Mouse (Mus musculus): ENCODE measurements around the gene Lrp4. TPM values are rescaled to one million over a fixed set of nuclear protein-coding genes. Genes with fewer than 3 reads are reported as not detected.

Lrp4 gene
- polyA plus RNA-seq (2015; fragmentation: Nextera tagmentation; extraction: Ambion mirVana), result 4.2 and 4.9 TPM in 2 replicates

- Histone ChIP-seq H3K27me3 (replicated peaks) (peaks cover 4% of the 10 kb centered on the region; the same call in 1 of the 2 replicates), H3K27ac (peak within 1 kb of the TSS; percentile 74), H3K4me3 (peak within 1 kb of the TSS; percentile 57), H3K4me1 (peaks cover 38% of the 10 kb centered on the region), H3K4me2 (peak within 1 kb of the TSS; percentile 97), H3K9me3 (no peaks in the 10 kb centered on the region), H3K9ac (peak within 1 kb of the TSS; percentile 60), H3K36me3 (replicated peaks) (no peaks in the 10 kb centered on the region)
- ATAC-seq (replicated peaks), result peak; percentile 60
- under 1% methylated on average over 30 of the region's 36 CpGs for WGBS
Measured at GRCm38 (mm10) chr2:91457259-91457655, at the start of gene Lrp4. Lrp4 (plus strand) TSS chr2:91457511.

- Histone ChIP-seq H3K9ac (no peak overlapping the region), H3K27me3 (replicated peaks) (no peaks in the 10 kb centered on the region), H3K4me2 (no peak overlapping the region), H3K36me3 (replicated peaks) (no peaks in the 10 kb centered on the region), H3K27ac (no peak overlapping the region), H3K4me3 (no peak overlapping the region), H3K9me3 (no peaks in the 10 kb centered on the region), H3K4me1 (peaks cover 3% of the 10 kb centered on the region; the same call in 1 of the 2 replicates)
- whole genome bisulfite sequencing, result 87% methylated on average over 2 of the region's 2 CpGs
- no peak for ATAC-seq (replicated peaks)
Measured at GRCm38 (mm10) chr2:91408031-91408430, 49.3 kb upstream of the Lrp4 start.

DNA sequence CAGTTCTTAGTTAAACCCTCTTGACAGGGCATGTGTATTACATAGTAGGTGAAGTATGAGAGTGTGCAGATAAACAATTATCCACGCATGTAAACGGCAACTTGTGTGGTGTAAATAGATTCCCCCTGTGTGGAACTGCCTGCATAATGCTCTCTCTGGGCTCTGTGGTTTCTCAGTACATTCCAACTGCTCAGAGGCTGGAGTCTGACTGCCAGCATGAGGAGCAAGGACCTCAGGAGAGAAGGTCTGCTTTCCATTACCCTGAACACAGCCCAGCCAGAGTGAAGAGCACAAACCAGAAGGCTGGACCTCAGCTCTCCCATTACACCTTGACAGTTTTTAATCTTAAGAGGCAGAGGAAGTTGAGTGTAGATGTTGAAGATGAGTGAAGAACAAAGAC is 45.8 kb upstream of the Lrp4 start:
- 64% methylated on average over 2 of the region's 2 CpGs for WGBS
- ATAC-seq (replicated peaks), result no peak

GRCm38 (mm10) chr2:91412361-91412760 is 45.0 kb upstream of the Lrp4 start:
- H3K27me3 ChIP-seq (replicated peaks), result no peaks in the 10 kb centered on the region
- ATAC-seq (replicated peaks), result no peak
- 80% methylated on average over 5 of the region's 5 CpGs for WGBS
- no peak overlapping the region for H3K9ac ChIP-seq
- H3K9me3 ChIP-seq, result no peaks in the 10 kb centered on the region
- H3K4me3 ChIP-seq, result no peak overlapping the region
- no peak overlapping the region for H3K4me2 ChIP-seq
- peaks cover 3% of the 10 kb centered on the region; the same call in 1 of the 2 replicates for H3K4me1 ChIP-seq
- no peak overlapping the region for H3K27ac ChIP-seq
- H3K36me3 ChIP-seq (replicated peaks), result no peaks in the 10 kb centered on the region

More for the DNA sequence above, 45.8 kb upstream of the Lrp4 start:
- H3K4me2 ChIP-seq, result no peak overlapping the region
- no peaks in the 10 kb centered on the region for H3K27me3 ChIP-seq (replicated peaks)
- no peaks in the 10 kb centered on the region for H3K36me3 ChIP-seq (replicated peaks)
- H3K4me3 ChIP-seq, result no peak overlapping the region
- no peaks in the 10 kb centered on the region for H3K9me3 ChIP-seq
- H3K4me1 ChIP-seq, result peaks cover 3% of the 10 kb centered on the region; the same call in 1 of the 2 replicates
- H3K27ac ChIP-seq, result no peak overlapping the region
- H3K9ac ChIP-seq, result no peak overlapping the region

GRCm38 (mm10) chr2:91413811-91414210 is 43.5 kb upstream of the Lrp4 start:
- 88% methylated on average over 1 of the region's 1 CpGs for WGBS
- H3K4me1 ChIP-seq, result peaks cover 3% of the 10 kb centered on the region; the same call in 1 of the 2 replicates
- H3K27me3 ChIP-seq (replicated peaks), result no peaks in the 10 kb centered on the region
- no peaks in the 10 kb centered on the region for H3K9me3 ChIP-seq
- no peak overlapping the region for H3K9ac ChIP-seq
- H3K36me3 ChIP-seq (replicated peaks), result no peaks in the 10 kb centered on the region
- H3K27ac ChIP-seq, result no peak overlapping the region
- H3K4me2 ChIP-seq, result no peak overlapping the region
- H3K4me3 ChIP-seq, result no peak overlapping the region
- no peak for ATAC-seq (replicated peaks)

- 70% methylated on average over 5 of the region's 5 CpGs for WGBS
- Histone ChIP-seq H3K27ac (no peak overlapping the region), H3K9ac (no peak overlapping the region), H3K36me3 (replicated peaks) (peaks cover 21% of the 10 kb centered on the region), H3K27me3 (replicated peaks) (no peaks in the 10 kb centered on the region), H3K4me1 (no peaks in the 10 kb centered on the region), H3K4me3 (no peak overlapping the region), H3K4me2 (no peak overlapping the region), H3K9me3 (no peaks in the 10 kb centered on the region)
- ATAC-seq (replicated peaks), result no peak
Measured at GRCm38 (mm10) chr2:91421641-91422040, 35.7 kb upstream of the Lrp4 start.

- no peak overlapping the region for H3K4me3 ChIP-seq
- H3K27ac ChIP-seq, result no peak overlapping the region
- H3K9me3 ChIP-seq, result no peaks in the 10 kb centered on the region
- peaks cover 21% of the 10 kb centered on the region for H3K36me3 ChIP-seq (replicated peaks)
- no peak overlapping the region for H3K4me2 ChIP-seq
- H3K27me3 ChIP-seq (replicated peaks), result no peaks in the 10 kb centered on the region
- H3K4me1 ChIP-seq, result peaks cover 1% of the 10 kb centered on the region
- 85% methylated on average over 7 of the region's 7 CpGs for WGBS
- ATAC-seq (replicated peaks), result no peak
- no peak overlapping the region for H3K9ac ChIP-seq
Measured at GRCm38 (mm10) chr2:91424061-91424720, 33.1 kb upstream of the Lrp4 start.

GRCm38 (mm10) chr2:91426321-91426720 is 31.0 kb upstream of the Lrp4 start:
- peaks cover 22% of the 10 kb centered on the region for H3K4me1 ChIP-seq
- no peaks in the 10 kb centered on the region for H3K27me3 ChIP-seq (replicated peaks)
- no peaks in the 10 kb centered on the region for H3K9me3 ChIP-seq
- peaks cover 4% of the 10 kb centered on the region for H3K36me3 ChIP-seq (replicated peaks)
- H3K4me2 ChIP-seq, result no peak overlapping the region
- no peak overlapping the region for H3K4me3 ChIP-seq
- H3K9ac ChIP-seq, result no peak overlapping the region
- no peak for ATAC-seq (replicated peaks)
- 90% methylated on average over 1 of the region's 1 CpGs for WGBS
- no peak overlapping the region for H3K27ac ChIP-seq

DNA sequence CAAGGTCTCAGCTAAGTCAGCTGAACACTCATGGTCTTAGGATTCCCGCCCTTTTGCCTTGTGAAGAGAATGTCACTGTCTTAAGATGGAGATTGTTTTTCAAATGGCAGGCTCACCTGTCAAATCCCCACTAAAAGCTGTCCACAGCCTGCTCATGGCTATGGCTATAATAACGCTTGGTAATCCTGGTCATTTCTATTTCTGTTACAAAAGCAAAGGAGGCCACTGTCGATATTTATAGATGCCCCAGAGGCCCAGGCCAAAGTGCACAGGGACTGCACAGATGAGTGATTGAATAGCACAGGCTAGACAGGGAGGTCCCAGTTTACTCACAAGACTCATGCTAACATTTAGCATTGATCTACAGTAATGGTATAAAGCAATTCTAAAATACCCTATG is 28.2 kb upstream of the Lrp4 start:
- WGBS, result 79% methylated on average over 3 of the region's 3 CpGs
- Histone ChIP-seq H3K36me3 (replicated peaks) (no peaks in the 10 kb centered on the region), H3K9ac (no peak overlapping the region), H3K27ac (peak overlapping the region; percentile 59; the same call in 1 of the 2 replicates), H3K27me3 (replicated peaks) (no peaks in the 10 kb centered on the region), H3K4me1 (peaks cover 24% of the 10 kb centered on the region), H3K9me3 (no peaks in the 10 kb centered on the region), H3K4me3 (no peak overlapping the region), H3K4me2 (no peak overlapping the region)
- ATAC-seq (replicated peaks), result no peak

DNA sequence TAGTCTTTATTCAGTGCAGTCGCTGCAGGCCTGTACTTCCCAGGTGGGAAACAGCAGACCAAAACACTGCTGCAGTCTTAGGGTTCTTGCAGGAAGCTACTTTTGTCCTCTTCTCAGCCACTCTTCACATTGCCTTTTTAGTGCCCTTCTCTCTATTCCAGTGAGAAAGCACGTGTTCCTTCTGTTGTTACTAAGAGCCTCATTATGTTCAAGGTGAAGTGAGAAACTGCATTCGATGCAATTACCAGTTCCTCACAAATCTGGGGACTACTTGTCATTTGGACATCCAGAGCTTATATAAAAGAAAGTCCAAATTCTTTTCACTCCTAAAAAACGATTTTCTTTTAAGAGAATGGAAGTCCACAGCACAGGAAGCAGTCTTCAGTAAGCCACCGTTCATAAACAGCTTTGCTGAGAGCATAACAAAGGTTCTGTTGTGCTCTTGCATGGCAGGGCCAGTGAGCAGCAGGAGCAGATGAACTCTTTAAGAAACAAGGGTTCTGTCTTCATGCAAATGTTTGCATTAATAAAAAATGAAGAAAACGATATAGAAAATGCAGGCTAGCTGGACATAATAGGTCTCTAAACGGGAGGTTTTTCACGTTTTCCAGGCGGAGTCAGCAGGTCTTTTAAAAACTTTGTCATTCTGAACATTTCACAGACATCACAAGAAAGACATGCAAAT is 27.3 kb upstream of the Lrp4 start:
- Histone ChIP-seq H3K36me3 (replicated peaks) (no peaks in the 10 kb centered on the region), H3K9ac (no peak overlapping the region), H3K4me1 (peaks cover 24% of the 10 kb centered on the region), H3K4me2 (peak overlapping the region; percentile 17), H3K27me3 (replicated peaks) (no peaks in the 10 kb centered on the region), H3K9me3 (no peaks in the 10 kb centered on the region), H3K4me3 (no peak overlapping the region), H3K27ac (peak overlapping the region; percentile 59)
- ATAC-seq (replicated peaks), result peak; percentile 79
- WGBS, result 5% methylated on average over 9 of the region's 9 CpGs

DNA sequence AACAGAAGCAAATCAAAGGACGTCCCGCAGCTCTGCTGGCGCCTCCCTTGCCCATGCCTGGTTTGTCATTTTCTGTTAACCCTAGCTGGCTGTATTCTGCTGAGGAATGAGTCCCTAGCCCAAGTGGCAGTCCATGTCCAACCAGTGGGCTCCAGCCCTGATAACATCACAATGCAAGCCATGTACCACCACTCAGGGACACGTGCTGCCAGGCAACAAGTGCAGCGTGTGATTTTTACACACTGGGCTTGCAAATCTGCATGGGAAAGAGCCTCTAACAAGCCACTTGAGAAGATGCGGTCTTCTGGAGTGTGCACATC is 26.8 kb upstream of the Lrp4 start:
- Histone ChIP-seq H3K27ac (peak overlapping the region; percentile 59), H3K36me3 (replicated peaks) (no peaks in the 10 kb centered on the region), H3K4me2 (peak overlapping the region; percentile 17), H3K27me3 (replicated peaks) (no peaks in the 10 kb centered on the region), H3K4me3 (no peak overlapping the region), H3K9ac (no peak overlapping the region), H3K9me3 (no peaks in the 10 kb centered on the region), H3K4me1 (peaks cover 24% of the 10 kb centered on the region)
- WGBS, result 3% methylated on average over 6 of the region's 6 CpGs
- peak; percentile 86 for ATAC-seq (replicated peaks)

DNA sequence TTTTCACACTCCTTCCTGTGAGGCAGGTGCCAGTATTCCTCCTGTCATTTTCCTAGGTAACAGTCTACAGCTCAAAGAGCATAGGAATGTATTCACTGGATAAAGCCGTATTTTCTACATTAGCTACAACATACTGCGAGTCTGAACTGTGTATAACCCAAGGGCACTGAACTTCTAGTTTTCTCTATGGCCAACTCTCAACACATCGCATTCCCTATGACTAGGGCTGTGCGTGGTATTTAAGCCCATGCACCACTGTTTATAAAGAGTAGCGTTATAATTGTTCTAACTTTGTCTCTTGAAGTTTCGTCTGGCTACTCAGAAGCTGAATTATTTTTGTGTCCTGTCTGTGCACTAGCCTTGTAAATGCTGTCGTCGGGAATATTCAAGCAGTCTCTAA is 20.6 kb upstream of the Lrp4 start:
- Histone ChIP-seq H3K27ac (no peak overlapping the region), H3K27me3 (replicated peaks) (no peaks in the 10 kb centered on the region), H3K4me2 (no peak overlapping the region), H3K9ac (no peak overlapping the region), H3K4me3 (no peak overlapping the region), H3K9me3 (no peaks in the 10 kb centered on the region), H3K36me3 (replicated peaks) (no peaks in the 10 kb centered on the region), H3K4me1 (no peaks in the 10 kb centered on the region)
- WGBS, result 59% methylated on average over 8 of the region's 8 CpGs
- no peak for ATAC-seq (replicated peaks)
